ENCODE assay signal across 23 mouse cellular contexts in the genomic region with DNA sequence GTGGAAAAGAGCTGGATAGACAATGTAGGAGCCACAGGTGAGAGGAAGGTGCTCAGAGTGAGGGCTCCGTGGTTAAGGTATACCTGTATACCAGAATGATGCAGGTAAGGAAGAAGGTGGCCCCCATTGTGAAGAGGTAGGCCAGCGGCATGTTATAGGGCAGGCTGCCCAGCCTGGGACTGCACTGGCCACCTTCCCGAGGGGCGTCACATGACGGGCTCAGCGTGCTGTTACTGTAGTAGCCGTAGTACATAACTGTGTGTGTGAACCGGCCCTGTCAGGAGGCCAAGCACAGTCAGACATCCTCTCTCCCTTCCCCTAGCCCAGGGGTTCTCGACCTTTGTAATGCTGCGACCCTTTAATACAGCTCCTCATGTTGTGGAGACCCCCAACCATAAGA. TPM values are rescaled to one million over a fixed set of nuclear protein-coding genes. Genes with fewer than 3 reads are reported as not detected.
"Had no signal": no experiment of that assay in that cellular context is flagged by ENCODE, and none has a peak within 500 bp of the region (broad histone marks: within the 10 kb centered on the region; RNA-seq: fewer than 3 reads in every experiment).

No protein-coding gene starts in this region.

- DNase-seq: kidney, postnatal 10 days; kidney, postnatal 36 days; layer of hippocampus, postnatal 36 days; liver, embryonic 13.5 days; lung, adult 2 months; lung, postnatal 14 days; retina, postnatal 1 day; right cerebral cortex, postnatal 25 days; spleen, adult 18-20 months; thymus, postnatal 25 days had no signal

- H3K27ac ChIP-seq: kidney, embryonic 15.5 days; left cerebral cortex, adult 2 months; midbrain, embryonic 10.5 days; midbrain, embryonic 13.5 days; neural tube, embryonic 13.5 days; stomach, embryonic 15.5 days had no signal

- H3K9me3 ChIP-seq: kidney, embryonic 15.5 days; liver, embryonic 13.5 days; midbrain, embryonic 10.5 days; midbrain, embryonic 13.5 days; neural tube, embryonic 13.5 days; stomach, embryonic 15.5 days had no signal

- ATAC-seq: midbrain, embryonic 13.5 days; midbrain, embryonic 16.5 days had no signal

- H3K27me3 ChIP-seq: kidney, embryonic 15.5 days; liver, embryonic 13.5 days; stomach, embryonic 15.5 days had no signal

- H3K36me3 ChIP-seq: midbrain, embryonic 10.5 days; midbrain, embryonic 13.5 days; neural tube, embryonic 13.5 days had no signal

- H3K4me3 ChIP-seq: kidney, embryonic 15.5 days; left cerebral cortex, adult 2 months; liver, embryonic 13.5 days; midbrain, embryonic 10.5 days; midbrain, embryonic 13.5 days; myocyte; neural tube, embryonic 13.5 days; stomach, embryonic 15.5 days had no signal

RNA-seq across cellular contexts. Expression of a gene that starts 22.5 kb away (rescaled TPM):
- total RNA-seq: layer of hippocampus, postnatal 10 days; left cerebral cortex, adult 2 months; left cerebral cortex, postnatal 10 days; left cerebral cortex, postnatal 36 days; liver, adult 2 months; monocyte, adult 5-6 weeks had no signal
- polyA plus RNA-seq: liver, adult 2 months; midbrain, embryonic 13.5 days; midbrain, embryonic 16.5 days; myocyte had no signal

RNA-seq across cellular contexts. Expression of a gene that starts 34.5 kb away (rescaled TPM):
- polyA plus RNA-seq: liver, embryonic 13.5 days; lung, adult 2 months had no signal
